Mouse (Mus musculus): ENCODE results near the gene Zfp606.

DNA sequence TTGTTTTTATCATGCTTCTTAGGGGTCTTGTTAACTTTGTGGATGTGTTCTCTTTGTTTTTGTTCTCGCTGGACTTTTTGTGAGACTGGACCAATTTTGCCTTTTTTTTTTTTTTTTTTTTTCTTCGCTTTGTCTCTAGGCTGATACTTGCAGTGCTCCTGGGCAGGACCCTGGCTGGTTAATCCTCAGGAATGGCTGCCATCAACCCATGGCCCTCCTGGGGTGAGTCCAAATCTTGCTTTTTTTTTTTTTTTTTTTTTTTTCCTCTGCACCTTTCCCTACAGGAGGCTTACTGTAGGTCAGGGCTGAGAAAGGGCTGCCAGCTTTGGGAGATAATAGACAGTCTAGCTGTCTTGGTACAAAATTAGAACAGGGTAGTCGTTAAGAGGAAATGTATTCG lies 1.4 kb downstream of the Zfp606 start:
- TF ChIP-seq EP300 (IDR thresholded peaks at IDR 0.05; ENCODE audit: low read depth) (no peak), CTCF (IDR thresholded peaks at IDR 0.05; ENCODE audit: low read depth) (no peak)

Data from liver, postnatal 0 days (tissue).